Mouse (Mus musculus): ENCODE data around the gene Hoxb5.

- TF ChIP-seq CTCF (IDR thresholded peaks at IDR 0.05; ENCODE audit: low read depth, low read length) (peak; percentile 9), POLR2A (IDR thresholded peaks at IDR 0.05; ENCODE audit: insufficient read depth, low read length) (no peak)
Measured at GRCm38 (mm10) chr11:96255996-96256445, 47.1 kb upstream of the Hoxb5 start.
